Mouse (Mus musculus): ENCODE measurements around the gene Zfp141. TPM values are rescaled to one million over a fixed set of nuclear protein-coding genes. Genes with fewer than 3 reads are reported as not detected.

The Zfp141 gene
- total RNA-seq (2021) = 1 to 10 TPM; 4.3 to 4.4 TPM

DNA sequence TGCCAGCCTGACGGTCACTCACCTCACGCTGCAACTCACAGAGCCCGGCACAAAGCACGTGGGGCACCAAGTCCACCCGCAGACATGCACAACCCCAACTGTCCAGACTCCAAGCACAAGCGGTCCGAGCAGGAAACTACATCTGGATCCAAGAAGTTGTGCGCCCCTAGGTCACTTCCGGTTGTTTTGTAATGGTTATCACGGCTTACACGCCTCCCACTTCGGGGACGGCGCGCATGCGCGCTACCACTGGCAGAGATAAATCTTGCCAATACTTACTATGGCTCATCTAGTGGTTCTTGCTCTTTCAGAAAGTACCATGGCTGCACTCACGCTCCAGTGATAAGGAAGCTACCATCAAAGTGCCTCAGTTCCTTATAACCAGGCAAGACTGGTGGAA is at the start of gene Zfp141:
Gene Zfp141, minus strand, starts transcription at position 153 of the 400 bp plus-strand sequence.
- peak; percentile 72 to 79 for DNase-seq
- intact Hi-C loops (cut with DNase I) = loop anchor here (10.0 kb wide), 1 partner anchor 189 kb away; the partner anchor contains the start of gene Zfp975

DNA sequence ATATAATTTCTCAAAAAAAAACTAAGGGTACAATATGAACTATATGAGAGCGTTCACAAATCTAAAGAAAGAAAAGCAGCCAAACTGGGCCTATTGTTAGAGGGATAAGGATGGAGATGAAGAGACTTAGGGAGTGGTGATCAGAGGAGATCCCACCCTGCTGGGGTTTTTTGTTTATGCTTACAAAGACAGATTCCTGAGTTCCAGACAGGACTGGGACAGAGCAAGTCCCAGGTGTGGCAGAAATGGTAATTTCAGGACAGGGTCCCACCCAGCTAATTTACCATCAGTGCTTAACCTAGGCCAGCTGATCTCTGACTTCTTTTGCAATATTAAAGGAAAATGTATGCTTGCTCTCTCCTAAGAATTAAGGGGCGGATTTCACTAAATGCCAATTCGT is 46.2 kb upstream of the Zfp141 start:
- no peak for DNase-seq
- intact Hi-C loops (cut with DNase I) = no loop called here

DNA sequence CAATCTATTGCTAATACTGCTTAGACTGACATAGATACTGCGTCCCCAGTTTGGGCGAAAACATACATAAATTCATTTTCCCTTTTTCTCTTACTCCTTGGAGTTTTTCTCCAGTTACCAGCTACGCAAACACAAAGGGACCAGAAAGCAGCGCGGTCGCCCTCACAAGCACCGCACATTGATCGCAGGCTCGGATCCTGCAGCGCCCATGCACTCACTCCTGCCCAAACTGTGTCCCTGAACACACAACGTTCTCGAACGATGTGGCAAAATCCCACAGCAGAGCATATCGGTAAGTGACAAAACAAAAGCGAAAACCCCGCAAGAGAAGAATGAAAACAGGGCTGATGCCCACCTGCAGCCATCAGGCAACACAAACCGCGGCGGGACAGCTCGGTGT is 354 bp downstream of the Zfp141 start:
- DNase-seq = no peak
- intact Hi-C loops (cut with DNase I) = loop anchor here (10.0 kb wide), 1 partner anchor 190 kb away; the partner anchor contains the start of gene Zfp975

- DNase-seq = no peak
- intact Hi-C loops (cut with DNase I) = no loop called here
Measured at GRCm38 (mm10) chr7:42498248-42498647, 7.3 kb downstream of the Zfp141 start.

DNA sequence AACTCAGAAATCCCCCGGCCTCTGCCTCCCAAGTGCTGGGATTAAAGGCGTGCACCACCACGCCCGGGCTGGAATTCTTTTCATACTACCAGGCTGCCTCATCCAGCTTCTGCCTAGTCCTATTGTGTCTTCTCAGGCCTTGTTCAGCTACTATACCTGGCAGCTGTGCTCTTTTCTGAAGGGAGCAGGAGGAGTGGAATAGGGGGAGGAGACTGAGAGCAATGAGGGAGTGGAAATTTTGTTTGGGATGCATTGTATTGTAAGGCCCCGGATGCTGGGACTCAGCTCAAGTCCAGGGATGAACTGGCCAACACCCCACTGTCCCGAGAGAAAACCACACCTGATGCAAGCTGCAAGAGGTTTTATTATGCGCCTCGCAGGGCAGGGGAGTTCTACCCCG is 8.2 kb downstream of the Zfp141 start:
- intact Hi-C loops (cut with DNase I) = no loop called here
- DNase-seq = no peak

DNA sequence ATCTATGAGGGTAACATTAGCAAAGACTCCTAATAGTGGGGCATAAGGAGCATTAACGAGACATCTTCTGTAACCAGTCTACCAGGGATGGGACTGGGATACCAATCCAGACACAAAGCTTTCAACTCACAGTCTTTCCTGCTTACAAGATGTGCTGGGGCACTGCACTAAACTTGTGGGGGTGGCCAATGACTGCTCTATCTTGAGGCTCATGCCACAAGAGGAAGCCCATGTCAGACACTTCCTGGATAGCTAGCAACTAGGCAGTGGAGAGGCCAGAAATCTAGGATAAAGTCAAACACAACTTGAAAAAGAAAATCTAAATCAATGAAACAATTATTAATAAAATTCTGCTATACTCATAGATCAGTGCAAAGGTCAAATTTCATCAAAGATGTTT is 9.3 kb downstream of the Zfp141 start:
- intact Hi-C loops (cut with DNase I) = no loop called here
- DNase-seq = no peak

- intact Hi-C loops (cut with DNase I) = no loop called here
- DNase-seq = no peak
Measured at GRCm38 (mm10) chr7:42490859-42491258, 14.7 kb downstream of the Zfp141 start.

GRCm38 (mm10) chr7:42490358-42490757 is 15.2 kb downstream of the Zfp141 start:
- intact Hi-C loops (cut with DNase I) = no loop called here
- no peak for DNase-seq

- intact Hi-C loops (cut with DNase I) = no loop called here
- no peak for DNase-seq
Measured at GRCm38 (mm10) chr7:42454640-42455039, 50.9 kb downstream of the Zfp141 start.

- intact Hi-C loops (cut with DNase I) = no loop called here
- DNase-seq = peak in 1 of 2 experiments; percentile 6
Measured at GRCm38 (mm10) chr7:42450618-42451017, 54.9 kb downstream of the Zfp141 start.

- intact Hi-C loops (cut with DNase I) = no loop called here
- no peak for DNase-seq
Measured at GRCm38 (mm10) chr7:42447850-42448249, 57.7 kb downstream of the Zfp141 start, which contains the start of gene 4933421I07Rik. Gene 4933421I07Rik, minus strand, starts transcription at chr7:42448120.

GRCm38 (mm10) chr7:42447352-42447751 is 58.2 kb downstream of the Zfp141 start:
- no peak for DNase-seq

More at GRCm38 (mm10) chr7:42447352-42447751, 58.2 kb downstream of the Zfp141 start:
- intact Hi-C loops (cut with DNase I) = no loop called here

Other genes with a start within 250 kb of the Zfp141 start
- gene Vmn2r61, start 245.7 kb downstream of the Zfp141 start, total RNA-seq (2021) = not detected
- gene 4933421I07Rik, start 57.6 kb downstream of the Zfp141 start, total RNA-seq (2021) = not detected
- not detected for gene Gm21028, start 72.8 kb upstream of the Zfp141 start, total RNA-seq (2021)
- under 1 TPM; 0.54 to 0.61 TPM for gene Zfp977, start 86.8 kb upstream of the Zfp141 start, total RNA-seq (2021)
- 1 to 10 TPM; 2.2 TPM for gene Zfp976, start 136.8 kb upstream of the Zfp141 start, total RNA-seq (2021)
- gene Zfp975, start 187.0 kb upstream of the Zfp141 start, total RNA-seq (2021) = 1 to 10 TPM; 5.5 to 5.6 TPM
- not detected for gene Gm17067, start 221.3 kb upstream of the Zfp141 start, total RNA-seq (2021)

All from heart, postnatal 36 days (tissue).